Mouse (Mus musculus) liver, adult 2 months (tissue): Measurements from ENCODE around the gene Krcc1.

Experiments
- CTCF ChIP-seq: fragments of 200-500 bp; IDR thresholded peaks from 2 replicates; pipeline ENCODE4 v1.5.1; 2011; ENCODE audit warnings: low read depth, low read length, control low read depth
- POLR2A ChIP-seq: fragments of 200-500 bp; IDR thresholded peaks from 2 replicates; pipeline ENCODE4 v1.6.1; 2011; ENCODE audit warnings: low read length, control low read depth; ENCODE audit not compliant: insufficient read depth; ENCODE audit errors: extremely low read depth

- TF ChIP-seq CTCF (0 out of 2 replicates have a peak, but pooled peaks have one; percentile 25), POLR2A (no peak)
These were observed 36.4 kb upstream of the Krcc1 start for GRCm38 (mm10) chr6:71235121-71235520.
